8 mouse cellular contexts compared by ENCODE assay signal in the genomic region with DNA sequence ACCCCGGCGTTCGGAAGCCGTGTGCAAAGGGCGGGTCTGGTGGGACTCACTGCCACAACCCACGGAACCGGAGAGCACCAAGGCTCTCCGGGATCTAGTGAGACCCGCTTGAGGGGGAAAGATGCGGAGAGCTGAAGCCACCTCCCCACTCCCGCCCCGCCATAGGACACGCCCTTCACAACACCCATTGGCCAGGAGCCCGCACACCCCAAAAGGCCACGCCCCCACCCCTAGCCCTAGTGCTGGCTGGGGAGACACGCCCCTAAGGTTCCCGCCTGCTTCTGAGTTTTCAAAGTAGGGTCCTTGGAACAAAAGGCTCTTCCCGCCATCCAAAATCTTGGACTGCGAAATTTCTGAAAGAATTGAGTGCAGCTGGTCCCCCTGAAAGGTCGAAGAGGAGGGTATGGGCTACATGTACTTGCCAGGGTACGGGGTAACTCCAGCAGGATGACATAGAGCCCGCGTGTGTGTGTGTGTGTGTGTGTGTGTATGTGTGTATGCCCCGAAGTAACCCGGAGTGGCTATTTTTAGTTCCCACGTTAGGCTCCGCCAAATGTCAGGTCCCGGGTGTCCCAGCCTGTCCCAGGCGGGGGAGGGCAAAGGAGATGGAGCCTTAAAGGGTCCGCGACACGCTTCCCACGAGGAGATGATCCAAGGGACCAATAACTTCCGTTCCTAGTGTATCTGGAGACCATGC. TPM values are rescaled to one million over a fixed set of nuclear protein-coding genes. Genes with fewer than 3 reads are reported as not detected.
A peak's percentile ranks its signal among the peaks of the same experiment; 100 is the strongest.
DNase-seq lines count a peak whose midpoint lies in the region; ATAC-seq and TF ChIP-seq lines count a peak whose summit lies in the region.

Slc2a4 (minus strand) TSS at position 123 of the 697 bp plus-strand sequence.

- WGBS in forebrain, embryonic 12.5 days = 1% methylated on average over 34 of the region's 34 CpGs
- WGBS in lung, postnatal 0 days = under 1% methylated on average over 34 of the region's 34 CpGs

- peak; percentile 66 for DNase-seq in MEL-GATA-1-ER (ENCODE audit: extremely low read depth, low read depth)
- peak; percentile 94 for DNase-seq in c-Kit-negative CD71-positive TER-119-positive erythroid progenitor cells, embryonic 14.5 days (ENCODE audit: low read depth, low spot score)
- DNase-seq in heart, postnatal 14 days = peak; percentile 92 to 96
- peak; percentile 98 for DNase-seq in kidney, postnatal 4 days
- peak; percentile 96 for DNase-seq in lung, postnatal 0 days (ENCODE audit: low spot score)
- DNase-seq in ovary, postnatal 10 days (ENCODE audit: low spot score) = peak; percentile 70
- peak; percentile 74 to 84 for DNase-seq in urinary bladder, adult 18-20 months (ENCODE audit: low spot score in 2 of 2)

- intact Hi-C loops in heart, postnatal 14 days (cut with DNase I) = loop anchor here (1.0 to 2.0 kb wide), 2 partner anchors 14 to 67 kb away; partner anchors contain the start of gene Kctd11

- H3K4me1 ChIP-seq in forebrain, embryonic 12.5 days = peaks cover 25% of the 10 kb centered on the region
- no peaks in the 10 kb centered on the region for H3K4me1 ChIP-seq in lung, postnatal 0 days (ENCODE audit: insufficient read depth, low read depth, low read length)

- H3K4me3 ChIP-seq in forebrain, embryonic 12.5 days (replicated peaks) = peak within 1 kb of the TSS; percentile 45
- peak within 1 kb of the TSS; percentile 39 for H3K4me3 ChIP-seq in lung, postnatal 0 days (ENCODE audit: low read depth, low read length)

- peak; percentile 96 for ATAC-seq in forebrain, embryonic 12.5 days (ENCODE audit: low FRiP score)
- peak; percentile 94 for ATAC-seq in lung, postnatal 0 days

- no peaks in the 10 kb centered on the region for H3K9me3 ChIP-seq in forebrain, embryonic 12.5 days
- no peaks in the 10 kb centered on the region for H3K9me3 ChIP-seq in lung, postnatal 0 days (ENCODE audit: low read length)

- TF ChIP-seq EP300 in lung, postnatal 0 days (IDR thresholded peaks at IDR 0.05) = no peak

- peaks cover 13% of the 10 kb centered on the region for H3K27me3 ChIP-seq in forebrain, embryonic 12.5 days
- no peaks in the 10 kb centered on the region for H3K27me3 ChIP-seq in lung, postnatal 0 days (replicated peaks; ENCODE audit: insufficient read depth, low read length)

- peak within 1 kb of the TSS; percentile 57 for H3K9ac ChIP-seq in forebrain, embryonic 12.5 days
- no peak within 1 kb of the TSS for H3K9ac ChIP-seq in lung, postnatal 0 days (replicated peaks; ENCODE audit: low read depth)

- H3K27ac ChIP-seq in forebrain, embryonic 12.5 days = peak within 1 kb of the TSS; percentile 92
- H3K27ac ChIP-seq in lung, postnatal 0 days (ENCODE audit: low read length) = peak within 1 kb of the TSS; percentile 2

- H3K4me2 ChIP-seq in forebrain, embryonic 12.5 days = peak within 1 kb of the TSS; percentile 68
- peak within 1 kb of the TSS; percentile 60 for H3K4me2 ChIP-seq in lung, postnatal 0 days (replicated peaks; ENCODE audit: low read depth, low read length)

- H3K36me3 ChIP-seq in forebrain, embryonic 12.5 days (replicated peaks) = peaks cover 18% of the 10 kb centered on the region
- H3K36me3 ChIP-seq in lung, postnatal 0 days (ENCODE audit: insufficient read depth, low read length) = no peaks in the 10 kb centered on the region

- TF ChIP-seq CTCF in lung, postnatal 0 days (IDR thresholded peaks at IDR 0.05) = no peak

RNA-seq across cellular contexts. Expression of gene Slc2a4, which starts in this region (rescaled TPM):
- polyA plus RNA-seq in forebrain, embryonic 12.5 days (2016; fragmentation: Nextera tagmentation; extraction: Ambion mirVana) = 13.3 and 15.3 TPM in 2 replicates
- 100 to 1,000 TPM; 206 to 234 TPM for total RNA-seq in heart, postnatal 14 days (2021)
- polyA plus RNA-seq in lung, postnatal 0 days (2015; fragmentation: Nextera tagmentation; extraction: Ambion mirVana) = 3.7 and 4.3 TPM in 2 replicates

Comparison
In these comparisons a context has a peak if more than half of its experiments do, and no peak if none do; other contexts are left out.
1. Peak in every context shown above with its lines: DNase-seq, ATAC-seq, H3K4me3 ChIP-seq and H3K27ac ChIP-seq.